26 mouse cellular contexts compared by ENCODE assay signal in the genomic region with DNA sequence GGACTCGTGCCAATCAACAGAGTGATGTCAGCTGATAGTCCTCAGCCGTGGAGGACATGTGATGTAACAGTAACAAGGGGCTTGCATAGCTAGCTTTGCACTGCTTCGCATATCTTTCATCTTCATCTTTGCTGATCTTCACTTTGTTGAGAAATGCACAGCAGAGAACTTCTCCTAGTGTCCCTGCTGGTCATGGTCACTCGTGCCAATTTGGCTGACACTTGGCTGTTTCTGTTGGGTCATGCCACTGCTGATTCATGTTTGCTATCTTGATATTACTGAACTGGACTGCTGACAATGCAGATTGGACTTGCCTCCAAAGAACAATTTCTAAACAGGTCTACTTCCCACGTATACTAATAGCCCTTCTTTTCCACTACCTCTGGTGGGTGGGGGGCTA. TPM values are rescaled to one million over a fixed set of nuclear protein-coding genes. Genes with fewer than 3 reads are reported as not detected.
DNase-seq lines count a peak whose midpoint lies in the region; ATAC-seq and TF ChIP-seq lines count a peak whose summit lies in the region.
"Had no signal": no experiment of that assay in that cellular context is flagged by ENCODE, and none has a peak within 500 bp of the region (broad histone marks: within the 10 kb centered on the region; RNA-seq: fewer than 3 reads in every experiment).

No protein-coding gene starts in this region.

- no peaks in the 10 kb centered on the region for H3K79me2 ChIP-seq in MEL (ENCODE audit: control insufficient read depth, insufficient read depth, low read length, poor library complexity)

- TF ChIP-seq POLR2A in MEL (IDR thresholded peaks at IDR 0.05; ENCODE audit: control insufficient read depth in 1 of 2, insufficient read depth in 1 of 2, low read depth in 1 of 2, low read length in 2 of 2, poor library complexity in 1 of 2) = no peak

- no peaks in the 10 kb centered on the region for H3K36me3 ChIP-seq in lung, postnatal 0 days (ENCODE audit: insufficient read depth, low read length)
- peaks cover 0 to 9% of the 10 kb centered on the region in 2 experiments; a peak in 2 of 4 replicates for H3K36me3 ChIP-seq in MEL (ENCODE audit: control insufficient read depth in 1 of 2, insufficient read depth in 2 of 2, low read length in 2 of 2)
- H3K36me3 ChIP-seq in intestine, embryonic 16.5 days (ENCODE audit: control insufficient read depth, insufficient read depth, low read length) = no peaks in the 10 kb centered on the region
- H3K36me3 ChIP-seq: heart, embryonic 15.5 days; limb, embryonic 15.5 days had no signal

- TF ChIP-seq RAD21 in MEL (IDR thresholded peaks at IDR 0.05; ENCODE audit: low read depth, low read length) = no peak

- no peaks in the 10 kb centered on the region for H3K4me1 ChIP-seq in lung, postnatal 0 days (ENCODE audit: insufficient read depth, low read depth, low read length)
- peaks cover 2 to 7% of the 10 kb centered on the region in 2 experiments; a peak in 3 of 4 replicates for H3K4me1 ChIP-seq in MEL (ENCODE audit: control insufficient read depth in 1 of 2, insufficient read depth in 2 of 2, low read length in 2 of 2)
- H3K4me1 ChIP-seq in intestine, embryonic 16.5 days (ENCODE audit: control insufficient read depth, insufficient read depth, low read length) = no peaks in the 10 kb centered on the region
- H3K4me1 ChIP-seq: heart, embryonic 15.5 days; limb, embryonic 15.5 days had no signal

- no peak for TF ChIP-seq CTCF in lung, postnatal 0 days (IDR thresholded peaks at IDR 0.05)
- no peak for TF ChIP-seq CTCF in MEL (IDR thresholded peaks at IDR 0.05 in 2 of 3, conservative IDR thresholded peaks at IDR 0.05 in 1 of 3; ENCODE audit: control insufficient read depth in 1 of 3, insufficient read depth in 1 of 3, low read depth in 2 of 3, low read length in 3 of 3, poor library complexity in 1 of 3, severe bottlenecking in 1 of 3)

- H3K4me3 ChIP-seq in lung, postnatal 0 days (ENCODE audit: low read depth, low read length) = no peak overlapping the region
- H3K4me3 ChIP-seq in MEL (ENCODE audit: control insufficient read depth in 1 of 2, insufficient read depth in 1 of 2, low read depth in 2 of 2, low read length in 2 of 2) = no peak overlapping the region
- H3K4me3 ChIP-seq in intestine, embryonic 16.5 days (ENCODE audit: low read length) = no peak overlapping the region
- H3K4me3 ChIP-seq: gastrocnemius, adult 2 months; heart, adult 2 months; heart, embryonic 15.5 days; layer of hippocampus, adult 2 months; limb, embryonic 15.5 days had no signal

- H3K27me3 ChIP-seq in lung, postnatal 0 days (replicated peaks; ENCODE audit: insufficient read depth, low read length) = no peaks in the 10 kb centered on the region
- peaks cover 0 to 2% of the 10 kb centered on the region in 2 experiments; a peak in 1 of 4 replicates for H3K27me3 ChIP-seq in MEL (ENCODE audit: control insufficient read depth in 1 of 2, insufficient read depth in 2 of 2, low read length in 2 of 2)
- H3K27me3 ChIP-seq in intestine, embryonic 16.5 days (replicated peaks; ENCODE audit: control insufficient read depth, insufficient read depth, low read length) = no peaks in the 10 kb centered on the region
- H3K27me3 ChIP-seq: limb, embryonic 15.5 days had no signal

- DNase-seq in lung, postnatal 10 days = peak; percentile 13
- DNase-seq in lung, postnatal 0 days (ENCODE audit: low spot score) = no peak
- DNase-seq in 416B (ENCODE audit: low read depth) (peak; percentile 32), MEL (ENCODE audit: low read depth, low spot score) (peak; percentile 40)
- peak; percentile 80 for DNase-seq in adrenal gland, postnatal 14 days
- DNase-seq in Muller cell, postnatal 12 days (ENCODE audit: inconsistent ontology term) = no peak
- DNase-seq: cerebellum, adult 18-20 months; gastrocnemius, adult 2 months; layer of hippocampus, postnatal 36 days; liver, postnatal 0 days; right cerebral cortex, adult 18-20 months; thymus, postnatal 25 days had no signal

- ATAC-seq in lung, postnatal 0 days = no peak
- no peak for ATAC-seq in intestine, embryonic 16.5 days
- ATAC-seq: hindbrain, embryonic 16.5 days; intestine, postnatal 0 days; liver, postnatal 0 days; midbrain, embryonic 16.5 days had no signal

- H3K27ac ChIP-seq in lung, postnatal 0 days (ENCODE audit: low read length) = no peak overlapping the region
- H3K27ac ChIP-seq in MEL (ENCODE audit: control insufficient read depth, low read depth, low read length) = no peak overlapping the region
- H3K27ac ChIP-seq in intestine, embryonic 16.5 days (ENCODE audit: low read length) = no peak overlapping the region
- H3K27ac ChIP-seq: gastrocnemius, adult 2 months; heart, adult 2 months; heart, embryonic 15.5 days; kidney, postnatal 0 days; layer of hippocampus, adult 2 months; limb, embryonic 15.5 days had no signal

- H3K9me3 ChIP-seq in lung, postnatal 0 days (ENCODE audit: low read length) = no peaks in the 10 kb centered on the region
- no peaks in the 10 kb centered on the region for H3K9me3 ChIP-seq in MEL (replicated peaks; ENCODE audit: insufficient read depth, low read length)
- H3K9me3 ChIP-seq in intestine, embryonic 16.5 days (ENCODE audit: control insufficient read depth, low read length) = no peaks in the 10 kb centered on the region
- H3K9me3 ChIP-seq: heart, embryonic 15.5 days; limb, embryonic 15.5 days had no signal

- WGBS in lung, postnatal 0 days = 65% methylated on average over 5 of the region's 5 CpGs
- WGBS in intestine, embryonic 16.5 days = 81% methylated on average over 5 of the region's 5 CpGs

- TF ChIP-seq EP300 in lung, postnatal 0 days (IDR thresholded peaks at IDR 0.05) = no peak
- TF ChIP-seq EP300 in MEL (IDR thresholded peaks at IDR 0.05; ENCODE audit: low read depth in 1 of 2, low read length in 2 of 2) = no peak

- H3K4me2 ChIP-seq in lung, postnatal 0 days (replicated peaks; ENCODE audit: low read depth, low read length) = no peak overlapping the region
- H3K4me2 ChIP-seq in intestine, embryonic 16.5 days (ENCODE audit: low read depth, low read length) = no peak overlapping the region
- H3K4me2 ChIP-seq: heart, embryonic 15.5 days; limb, embryonic 15.5 days had no signal

- no peak overlapping the region for H3K9ac ChIP-seq in lung, postnatal 0 days (replicated peaks; ENCODE audit: low read depth)
- no peak overlapping the region for H3K9ac ChIP-seq in MEL (ENCODE audit: control insufficient read depth, low read depth, low read length, poor library complexity, severe bottlenecking)
- no peak overlapping the region for H3K9ac ChIP-seq in intestine, embryonic 16.5 days (ENCODE audit: low read depth, low read length)
- H3K9ac ChIP-seq: heart, embryonic 15.5 days; limb, embryonic 15.5 days; liver, postnatal 0 days had no signal

TF ChIP-seq in MEL, 35 proteins besides CTCF, POLR2A, EP300 and RAD21:
- TF ChIP-seq ELF1 (IDR thresholded peaks at IDR 0.05; ENCODE audit: low read depth, low read length) (no peak), MXI1 (IDR thresholded peaks at IDR 0.05; ENCODE audit: low read depth, low read length) (no peak), ETS1 (IDR thresholded peaks at IDR 0.05; ENCODE audit: low read depth, low read length) (peak; percentile 53; the same call in 1 of the 2 replicates), ZNF384 (IDR thresholded peaks at IDR 0.05; ENCODE audit: low read depth, low read length) (no peak), USF1 (IDR thresholded peaks at IDR 0.05; ENCODE audit: low read depth, low read length) (peak; percentile 27; the same call in 1 of the 2 replicates)
TF ChIP-seq in MEL: peak in this region for 2.

RNA-seq across cellular contexts. Expression of gene Olfr49, which starts 15.4 kb away (rescaled TPM):
- 0.04 TPM in 2 replicates for polyA plus RNA-seq in lung, postnatal 0 days (2015; fragmentation: Nextera tagmentation; extraction: Ambion mirVana)
- not detected in 2 replicates for total RNA-seq in MEL (2012; rRNA removed)
- polyA plus RNA-seq in MEL (2012; ENCODE audit: insufficient read depth in 1 of 2, insufficient read length in 2 of 2, low read depth in 1 of 2, low replicate concordance in 2 of 2, missing spikeins in 1 of 2) = not detected
- not detected in 2 replicates for total RNA-seq in adrenal gland, postnatal 14 days (2021)
- not detected in 2 replicates for polyA plus RNA-seq in intestine, embryonic 16.5 days (2015; fragmentation: Nextera tagmentation; extraction: Ambion mirVana)
- total RNA-seq: gastrocnemius, adult 2 months; heart, adult 2 months; hematopoietic stem cell, adult 5-6 weeks; layer of hippocampus, adult 2 months; layer of hippocampus, postnatal 36 days; left cerebral cortex, postnatal 36 days; neutrophil, adult 5-6 weeks had no signal
- polyA plus RNA-seq: forebrain, embryonic 11.5 days; heart, adult 2 months; hindbrain, embryonic 16.5 days; kidney, postnatal 0 days; limb, embryonic 15.5 days; liver, postnatal 0 days; midbrain, embryonic 16.5 days; small intestine, adult 2 months had no signal

RNA-seq across cellular contexts. Expression of gene Abhd4, which starts 46.1 kb away (rescaled TPM):
- 77.8 and 81.2 TPM in 2 replicates for polyA plus RNA-seq in lung, postnatal 0 days (2015; fragmentation: Nextera tagmentation; extraction: Ambion mirVana)
- 13.1 and 13.2 TPM in 2 replicates for total RNA-seq in MEL (2012; rRNA removed)
- 10 to 100 TPM in 1 of 2 experiments, not detected in 1; 32.0 TPM for polyA plus RNA-seq in MEL (2012; ENCODE audit: insufficient read depth in 1 of 2, insufficient read length in 2 of 2, low read depth in 1 of 2, low replicate concordance in 2 of 2, missing spikeins in 1 of 2)
- total RNA-seq in adrenal gland, postnatal 14 days (2021) = 297 and 309 TPM in 2 replicates
- 47.4 and 47.8 TPM in 2 replicates for polyA plus RNA-seq in intestine, embryonic 16.5 days (2015; fragmentation: Nextera tagmentation; extraction: Ambion mirVana)

RNA-seq across cellular contexts. Expression of gene Dad1, which starts 46.2 kb away (rescaled TPM):
- 420 and 466 TPM in 2 replicates for polyA plus RNA-seq in lung, postnatal 0 days (2015; fragmentation: Nextera tagmentation; extraction: Ambion mirVana)
- total RNA-seq in MEL (2012; rRNA removed) = 172 and 186 TPM in 2 replicates
- 100 to 1,000 TPM in 1 of 2 experiments, not detected in 1; 320 TPM for polyA plus RNA-seq in MEL (2012; ENCODE audit: insufficient read depth in 1 of 2, insufficient read length in 2 of 2, low read depth in 1 of 2, low replicate concordance in 2 of 2, missing spikeins in 1 of 2)
- total RNA-seq in adrenal gland, postnatal 14 days (2021) = 237 and 250 TPM in 2 replicates
- 489 and 514 TPM in 2 replicates for polyA plus RNA-seq in intestine, embryonic 16.5 days (2015; fragmentation: Nextera tagmentation; extraction: Ambion mirVana)

Comparison
In these comparisons a context has a peak if more than half of its experiments do, and no peak if none do; other contexts are left out.
1. DNase-seq: peak in lung, postnatal 10 days (single experiment), 416B (single experiment), MEL (single experiment) and adrenal gland, postnatal 14 days (single experiment); none in lung, postnatal 0 days (single experiment) and Muller cell, postnatal 12 days (single experiment).